Mouse (Mus musculus) heart, postnatal 14 days (tissue): Measurements from ENCODE around the gene Rab40c. TPM values are rescaled to one million over a fixed set of nuclear protein-coding genes. Genes with fewer than 3 reads are reported as not detected.

Experiments
- DNase-seq, 2 experiments: peaks; one replicate each; pipeline ENCODE4 v3.0.0; 2021 to 2022
- intact Hi-C: fragments of 180-260 bp; cut with DNase I; formaldehyde crosslinking; loops from one replicate; pipeline ENCODE4 v1.15.1; 2025
- total RNA-seq, 2 experiments: library from RNA; stranded (reverse); gene quantifications; 2 replicates each; pipeline ENCODE4 v1.2.3; 2021

Rab40c gene
- total RNA-seq, 2 experiments from 2014 or later = 14.4 to 20.0 TPM

- intact Hi-C loops = no loop called here
- no peak for DNase-seq
Observed at GRCm38 (mm10) chr17:25834595-25835222, 84.8 kb downstream of the Rab40c start.

GRCm38 (mm10) chr17:25833961-25834594 lies 85.4 kb downstream of the Rab40c start:
- intact Hi-C loops = no loop called here

GRCm38 (mm10) chr17:25833291-25833663 lies 86.2 kb downstream of the Rab40c start, which contains the start of gene Stub1:
TSS of gene Stub1 (minus strand) at chr17:25833404.
- DNase-seq = peak; percentile 90 to 94
- intact Hi-C loops = no loop called here

More at GRCm38 (mm10) chr17:25833961-25834594, 85.4 kb downstream of the Rab40c start:
- DNase-seq = peak in 1 of 2 experiments; percentile 42

- peak; percentile 100 for DNase-seq
- intact Hi-C loops = no loop called here
Observed at GRCm38 (mm10) chr17:25832436-25833290, 86.9 kb downstream of the Rab40c start.

Other genes starting within 250 kb of the Rab40c start
- gene Gng13, start 202.6 kb downstream of the Rab40c start, total RNA-seq = 1 to 10 TPM; 1.7 to 2.1 TPM
- gene Chtf18, start 192.3 kb downstream of the Rab40c start, total RNA-seq = 1 to 10 TPM; 1.1 to 4.4 TPM
- gene Rpusd1, start 192.1 kb downstream of the Rab40c start, total RNA-seq = 1 to 10 TPM; 5.0 to 5.4 TPM
- not detected for gene Mslnl, start 183.7 kb downstream of the Rab40c start, total RNA-seq
- 10 to 100 TPM; 30.0 to 34.5 TPM for gene Msln, start 165.3 kb downstream of the Rab40c start, total RNA-seq
- gene Narfl, start 146.0 kb downstream of the Rab40c start, total RNA-seq = 10 to 100 TPM; 44.8 TPM
- gene Haghl, start 134.1 kb downstream of the Rab40c start, total RNA-seq = 10 to 100 TPM; 15.0 to 15.1 TPM
- under 1 TPM in 1 of 2 experiments, not detected in 1; 0.17 TPM for gene Ccdc78, start 133.1 kb downstream of the Rab40c start, total RNA-seq
- 10 to 100 TPM; 36.4 to 37.4 TPM for gene Fam173a, start 126.8 kb downstream of the Rab40c start, total RNA-seq
- gene AC134908.4, start 124.1 kb downstream of the Rab40c start, total RNA-seq = not detected
- 10 to 100 TPM; 67.1 to 74.7 TPM for gene Metrn, start 122.6 kb downstream of the Rab40c start, total RNA-seq
- 1 to 10 TPM in 1 of 2 experiments, under 1 TPM in 1; 1.00 to 1.2 TPM for gene Fbxl16, start 110.6 kb downstream of the Rab40c start, total RNA-seq
- gene Wdr24, start 96.1 kb downstream of the Rab40c start, total RNA-seq = 10 to 100 TPM; 10.5 to 11.0 TPM
- 10 to 100 TPM; 33.1 to 34.1 TPM for gene Jmjd8, start 90.9 kb downstream of the Rab40c start, total RNA-seq
- 100 to 1,000 TPM; 106 to 109 TPM for gene Stub1, start 86.3 kb downstream of the Rab40c start, total RNA-seq
- gene Rhbdl1, start 82.4 kb downstream of the Rab40c start, total RNA-seq = 1 to 10 TPM; 2.5 to 3.1 TPM
- 1 to 10 TPM; 2.9 to 3.0 TPM for gene Gm20683, start 78.0 kb downstream of the Rab40c start, total RNA-seq
- 100 to 1,000 TPM; 103 to 105 TPM for gene Rhot2, start 74.9 kb downstream of the Rab40c start, total RNA-seq
- 1 to 10 TPM; 5.2 to 5.7 TPM for gene Wdr90, start 58.2 kb downstream of the Rab40c start, total RNA-seq
- 100 to 1,000 TPM; 226 to 230 TPM for gene Mcrip2, start 51.0 kb downstream of the Rab40c start, total RNA-seq
- gene Mettl26, start 44.7 kb downstream of the Rab40c start, total RNA-seq = 10 to 100 TPM; 11.3 to 13.2 TPM
- under 1 TPM; 0.91 to 1.00 TPM for gene Wfikkn1, start 38.9 kb downstream of the Rab40c start, total RNA-seq
- gene Pigq, start 25.2 kb upstream of the Rab40c start, total RNA-seq = 10 to 100 TPM; 60.6 to 62.7 TPM
- gene Nhlrc4, start 25.2 kb upstream of the Rab40c start, total RNA-seq = under 1 TPM in 1 of 2 experiments, not detected in 1; 0.17 TPM
- gene A930017K11Rik, start 32.8 kb upstream of the Rab40c start, total RNA-seq = not detected
- gene Capn15, start 66.1 kb upstream of the Rab40c start, total RNA-seq = 10 to 100 TPM; 11.4 to 13.1 TPM
- 10 to 100 TPM; 22.7 to 25.3 TPM for gene Rab11fip3, start 149.8 kb upstream of the Rab40c start, total RNA-seq
- gene Decr2, start 170.6 kb upstream of the Rab40c start, total RNA-seq = 10 to 100 TPM; 10.9 to 13.0 TPM
- gene Nme4, start 175.9 kb upstream of the Rab40c start, total RNA-seq = 1 to 10 TPM; 3.1 to 3.6 TPM
- 1 to 10 TPM; 1.2 to 1.9 TPM for gene Tmem8, start 193.6 kb upstream of the Rab40c start, total RNA-seq
- 100 to 1,000 TPM; 100 to 115 TPM for gene Mrpl28, start 203.8 kb upstream of the Rab40c start, total RNA-seq
- 10 to 100 TPM; 16.1 to 16.9 TPM for gene Axin1, start 219.0 kb upstream of the Rab40c start, total RNA-seq